In the genomic region with DNA sequence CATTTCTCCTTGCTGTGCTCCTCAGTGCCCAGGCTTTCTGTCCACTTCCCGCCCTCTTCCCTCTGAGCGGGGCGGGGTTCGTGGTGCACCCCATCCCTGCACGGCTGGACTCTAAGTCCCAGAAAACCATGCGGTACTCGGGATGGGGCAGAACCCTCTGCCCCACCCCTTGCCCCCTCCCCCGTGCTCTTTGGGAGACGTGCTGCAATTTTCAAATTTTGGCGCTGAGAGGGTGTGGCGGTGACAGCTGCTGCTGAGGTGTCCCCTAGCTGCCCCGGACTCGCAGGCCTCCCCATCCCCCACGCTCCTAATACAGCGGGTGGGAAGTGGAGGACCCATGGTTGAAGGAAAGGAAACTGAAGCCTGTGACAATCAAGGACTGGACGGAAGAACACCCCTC, we compare ENCODE assay signal across 8 mouse cellular contexts. TPM values are rescaled to one million over a fixed set of nuclear protein-coding genes. Genes with fewer than 3 reads are reported as not detected.
A peak's percentile ranks its signal among the peaks of the same experiment; 100 is the strongest.
DNase-seq lines count a peak whose midpoint lies in the region; ATAC-seq and TF ChIP-seq lines count a peak whose summit lies in the region.

No protein-coding gene starts in this region.

- in situ Hi-C loops in ES-E14 (cut with MboI; ENCODE audit: low sequenced_read_pairs in 2 of 2, unreplicated experiment in 2 of 2): loop anchor here in 1 of 2 experiments (10.0 kb wide), 1 partner anchor 63 kb away; no protein-coding TSS in a partner anchor

- H3K4me2 ChIP-seq in embryonic facial prominence, embryonic 11.5 days (ENCODE audit: low read depth, low read length): peak overlapping the region; percentile 43
- peak overlapping the region; percentile 39 for H3K4me2 ChIP-seq in hindbrain, embryonic 14.5 days (replicated peaks)
- H3K4me2 ChIP-seq in liver, embryonic 15.5 days: peak overlapping the region; percentile 57
- H3K4me2 ChIP-seq in neural tube, embryonic 15.5 days: peak overlapping the region; percentile 52

- H3K9ac ChIP-seq in ES-E14 (ENCODE audit: insufficient read depth, low read depth, low read length, poor library complexity, severe bottlenecking): peak overlapping the region; percentile 33; the same call in 1 of the 2 replicates
- H3K9ac ChIP-seq in embryonic facial prominence, embryonic 11.5 days (replicated peaks; ENCODE audit: low read length): peak overlapping the region; percentile 53
- 0 out of 2 replicates have a peak overlapping the region, but pooled peaks have one; percentile 20 for H3K9ac ChIP-seq in hindbrain, embryonic 14.5 days
- H3K9ac ChIP-seq in liver, embryonic 15.5 days: no peak overlapping the region
- peak overlapping the region; percentile 23; the same call in 1 of the 2 replicates for H3K9ac ChIP-seq in neural tube, embryonic 15.5 days (replicated peaks)

- H3K27me3 ChIP-seq in embryonic facial prominence, embryonic 11.5 days (ENCODE audit: control insufficient read depth, insufficient read depth, low read length): no peaks in the 10 kb centered on the region
- no peaks in the 10 kb centered on the region for H3K27me3 ChIP-seq in hindbrain, embryonic 14.5 days (ENCODE audit: control insufficient read depth, insufficient read depth, low read length)
- H3K27me3 ChIP-seq in liver, embryonic 15.5 days: peaks cover 54% of the 10 kb centered on the region
- H3K27me3 ChIP-seq in neural tube, embryonic 15.5 days (replicated peaks): no peaks in the 10 kb centered on the region

- H3K27ac ChIP-seq in ES-E14 (ENCODE audit: insufficient read depth, low read depth, low read length, poor library complexity, severe bottlenecking): no peak overlapping the region
- H3K27ac ChIP-seq in embryonic facial prominence, embryonic 11.5 days (replicated peaks; ENCODE audit: low read depth, low read length): no peak overlapping the region
- H3K27ac ChIP-seq in hindbrain, embryonic 14.5 days: no peak overlapping the region
- 0 out of 2 replicates have a peak overlapping the region, but pooled peaks have one; percentile 14 for H3K27ac ChIP-seq in liver, embryonic 15.5 days (replicated peaks)
- no peak overlapping the region for H3K27ac ChIP-seq in neural tube, embryonic 15.5 days (replicated peaks)

- 2% methylated on average over 16 of the region's 16 CpGs for WGBS in embryonic facial prominence, embryonic 11.5 days
- WGBS in hindbrain, embryonic 14.5 days: 4% methylated on average over 16 of the region's 16 CpGs
- WGBS in liver, embryonic 15.5 days (ENCODE audit: insufficient replicate concordance): 5% methylated on average over 16 of the region's 16 CpGs
- 8% methylated on average over 16 of the region's 16 CpGs for WGBS in neural tube, embryonic 15.5 days

- no peaks in the 10 kb centered on the region for H3K9me3 ChIP-seq in ES-E14 (ENCODE audit: control insufficient read depth, insufficient read depth, low read depth, low read length)
- no peaks in the 10 kb centered on the region for H3K9me3 ChIP-seq in embryonic facial prominence, embryonic 11.5 days (replicated peaks; ENCODE audit: control insufficient read depth, low read length)
- H3K9me3 ChIP-seq in hindbrain, embryonic 14.5 days (ENCODE audit: control insufficient read depth, low read length): no peaks in the 10 kb centered on the region
- no peaks in the 10 kb centered on the region for H3K9me3 ChIP-seq in liver, embryonic 15.5 days (replicated peaks)
- no peaks in the 10 kb centered on the region for H3K9me3 ChIP-seq in neural tube, embryonic 15.5 days (replicated peaks)

- no peak for DNase-seq in ES-E14 (ENCODE audit: low read depth, low spot score)
- DNase-seq in embryonic facial prominence, embryonic 11.5 days (ENCODE audit: low spot score): peak; percentile 59
- no peak for DNase-seq in hindbrain, embryonic 14.5 days (ENCODE audit: low spot score)
- no peak for DNase-seq in thymus, postnatal 0 days (ENCODE audit: low spot score)
- DNase-seq in frontal cortex, postnatal 25 days (ENCODE audit: low spot score in 2 of 2): no peak
- DNase-seq in ovary, adult 18-20 months (ENCODE audit: low spot score): no peak

- H3K4me1 ChIP-seq in ES-E14 (ENCODE audit: control insufficient read depth in 2 of 2, insufficient read depth in 2 of 2, low read length in 2 of 2, poor library complexity in 1 of 2): peaks cover 4 to 19% of the 10 kb centered on the region in 2 experiments; a peak in 3 of 4 replicates
- no peaks in the 10 kb centered on the region for H3K4me1 ChIP-seq in embryonic facial prominence, embryonic 11.5 days (ENCODE audit: control insufficient read depth, insufficient read depth, low read length)
- H3K4me1 ChIP-seq in hindbrain, embryonic 14.5 days (replicated peaks; ENCODE audit: control insufficient read depth, insufficient read depth, low read length): peaks cover 4% of the 10 kb centered on the region
- peaks cover 28% of the 10 kb centered on the region for H3K4me1 ChIP-seq in liver, embryonic 15.5 days (replicated peaks)
- H3K4me1 ChIP-seq in neural tube, embryonic 15.5 days: peaks cover 20% of the 10 kb centered on the region

- no peak; the same call in 1 of the 2 replicates for ATAC-seq in embryonic facial prominence, embryonic 11.5 days (replicated peaks; ENCODE audit: insufficient number of reproducible peaks, low FRiP score, low TSS enrichment, low read depth)
- ATAC-seq in hindbrain, embryonic 14.5 days (ENCODE audit: low FRiP score): no peak
- peak; percentile 11; the same call in 1 of the 2 replicates for ATAC-seq in liver, embryonic 15.5 days (ENCODE audit: insufficient read depth)
- no peak for ATAC-seq in neural tube, embryonic 15.5 days (ENCODE audit: low FRiP score)

- H3K4me3 ChIP-seq in ES-E14 (ENCODE audit: insufficient read depth in 1 of 2, low read depth in 1 of 2, low read length in 2 of 2, poor library complexity in 1 of 2, severe bottlenecking in 1 of 2): peak overlapping the region; percentile 41 to 52; a peak in 3 of 4 replicates
- H3K4me3 ChIP-seq in embryonic facial prominence, embryonic 11.5 days (ENCODE audit: low read depth, low read length): peak overlapping the region; percentile 9; the same call in 1 of the 2 replicates
- H3K4me3 ChIP-seq in hindbrain, embryonic 14.5 days (replicated peaks; ENCODE audit: low read length): peak overlapping the region; percentile 11; the same call in 1 of the 2 replicates
- peak overlapping the region; percentile 22; the same call in 1 of the 2 replicates for H3K4me3 ChIP-seq in liver, embryonic 15.5 days (replicated peaks)
- H3K4me3 ChIP-seq in neural tube, embryonic 15.5 days (replicated peaks): peak overlapping the region; percentile 23

- no peaks in the 10 kb centered on the region for H3K36me3 ChIP-seq in ES-E14 (ENCODE audit: control insufficient read depth, insufficient read depth, low read length, poor library complexity, severe bottlenecking)
- H3K36me3 ChIP-seq in embryonic facial prominence, embryonic 11.5 days (replicated peaks; ENCODE audit: control insufficient read depth, insufficient read depth, low read depth, low read length): no peaks in the 10 kb centered on the region
- no peaks in the 10 kb centered on the region for H3K36me3 ChIP-seq in hindbrain, embryonic 14.5 days (replicated peaks; ENCODE audit: control insufficient read depth, insufficient read depth)
- no peaks in the 10 kb centered on the region for H3K36me3 ChIP-seq in liver, embryonic 15.5 days (replicated peaks)
- no peaks in the 10 kb centered on the region for H3K36me3 ChIP-seq in neural tube, embryonic 15.5 days

TF ChIP-seq in ES-E14, 5 proteins besides CTCF, POLR2A, EP300 and RAD21:
- TF ChIP-seq HCFC1 (IDR thresholded peaks at IDR 0.05; ENCODE audit: borderline replicate concordance, insufficient read depth, low read length): 0 out of 2 replicates have a peak, but pooled peaks have one; percentile 45
- TF ChIP-seq ZC3H11A (IDR thresholded peaks at IDR 0.05; ENCODE audit: borderline replicate concordance, low read depth, low read length): no peak

RNA-seq across cellular contexts. Expression of gene Lmnb2, which starts 3.9 kb away (rescaled TPM):
- 66.5 and 88.2 TPM in 2 replicates for total RNA-seq in ES-E14 (2012; rRNA removed)
- polyA plus RNA-seq in embryonic facial prominence, embryonic 11.5 days (2014; fragmentation: Nextera tagmentation; extraction: Ambion mirVana): 18.4 and 19.4 TPM in 2 replicates
- polyA plus RNA-seq in hindbrain, embryonic 14.5 days (2014; fragmentation: Nextera tagmentation; extraction: Ambion mirVana): 12.9 and 13.8 TPM in 2 replicates
- polyA plus RNA-seq in liver, embryonic 15.5 days (2015; fragmentation: Nextera tagmentation; extraction: Ambion mirVana): 11.0 and 12.4 TPM in 2 replicates
- 39.0 and 39.9 TPM in 2 replicates for polyA plus RNA-seq in neural tube, embryonic 15.5 days (2015; fragmentation: Nextera tagmentation; extraction: Ambion mirVana)
- 28.0 and 28.5 TPM in 2 replicates for polyA plus RNA-seq in thymus, postnatal 0 days (2015; fragmentation: Nextera tagmentation; extraction: Ambion mirVana)

RNA-seq across cellular contexts. Expression of gene Gadd45b, which starts 8.0 kb away (rescaled TPM):
- total RNA-seq in ES-E14 (2012; rRNA removed): 26.4 and 36.0 TPM in 2 replicates
- 9.9 and 11.6 TPM in 2 replicates for polyA plus RNA-seq in embryonic facial prominence, embryonic 11.5 days (2014; fragmentation: Nextera tagmentation; extraction: Ambion mirVana)
- 6.2 and 8.0 TPM in 2 replicates for polyA plus RNA-seq in hindbrain, embryonic 14.5 days (2014; fragmentation: Nextera tagmentation; extraction: Ambion mirVana)
- 3.8 and 4.0 TPM in 2 replicates for polyA plus RNA-seq in liver, embryonic 15.5 days (2015; fragmentation: Nextera tagmentation; extraction: Ambion mirVana)
- 9.0 and 11.1 TPM in 2 replicates for polyA plus RNA-seq in neural tube, embryonic 15.5 days (2015; fragmentation: Nextera tagmentation; extraction: Ambion mirVana)
- 19.0 and 21.7 TPM in 2 replicates for polyA plus RNA-seq in thymus, postnatal 0 days (2015; fragmentation: Nextera tagmentation; extraction: Ambion mirVana)

RNA-seq across cellular contexts. Expression of gene Timm13, which starts 21.2 kb away (rescaled TPM):
- total RNA-seq in ES-E14 (2012; rRNA removed): 219 and 244 TPM in 2 replicates
- polyA plus RNA-seq in embryonic facial prominence, embryonic 11.5 days (2014; fragmentation: Nextera tagmentation; extraction: Ambion mirVana): 266 and 347 TPM in 2 replicates
- polyA plus RNA-seq in hindbrain, embryonic 14.5 days (2014; fragmentation: Nextera tagmentation; extraction: Ambion mirVana): 311 and 351 TPM in 2 replicates
- 163 and 165 TPM in 2 replicates for polyA plus RNA-seq in liver, embryonic 15.5 days (2015; fragmentation: Nextera tagmentation; extraction: Ambion mirVana)
- polyA plus RNA-seq in neural tube, embryonic 15.5 days (2015; fragmentation: Nextera tagmentation; extraction: Ambion mirVana): 333 and 359 TPM in 2 replicates
- polyA plus RNA-seq in thymus, postnatal 0 days (2015; fragmentation: Nextera tagmentation; extraction: Ambion mirVana): 337 and 351 TPM in 2 replicates

RNA-seq across cellular contexts. Expression of gene Tmprss9, which starts 50.3 kb away (rescaled TPM):
- 0.26 TPM in 1 of 2 replicates, not detected in the other for total RNA-seq in ES-E14 (2012; rRNA removed)
- polyA plus RNA-seq in embryonic facial prominence, embryonic 11.5 days (2014; fragmentation: Nextera tagmentation; extraction: Ambion mirVana): 0.06 TPM in 2 replicates
- polyA plus RNA-seq in hindbrain, embryonic 14.5 days (2014; fragmentation: Nextera tagmentation; extraction: Ambion mirVana): 0.09 and 0.17 TPM in 2 replicates
- 0.05 TPM in 1 of 2 replicates, not detected in the other for polyA plus RNA-seq in liver, embryonic 15.5 days (2015; fragmentation: Nextera tagmentation; extraction: Ambion mirVana)
- polyA plus RNA-seq in neural tube, embryonic 15.5 days (2015; fragmentation: Nextera tagmentation; extraction: Ambion mirVana): 0.09 and 0.35 TPM in 2 replicates
- 0.08 and 0.09 TPM in 2 replicates for polyA plus RNA-seq in thymus, postnatal 0 days (2015; fragmentation: Nextera tagmentation; extraction: Ambion mirVana)
